Mouse (Mus musculus) inflammation-experienced regulatory T-cells, adult 6 months (primary cell): ENCODE data around the gene Ilkap. TPM values are rescaled to one million over a fixed set of nuclear protein-coding genes. Genes with fewer than 3 reads are reported as not detected.

Experiments used
- ATAC-seq: one replicate; pipeline ENCODE4 v1.8.0; 2017
- polyA plus RNA-seq, 3 experiments: library from polyadenylated mRNA; unstranded; fragments of 100-300 nt; shearing (Covaris generic); gene quantifications; one replicate each; pipeline ENCODE4 v1.2.1; 2017

Ilkap gene
- polyA plus RNA-seq, 3 experiments from 2014 or later: 30.1 to 46.9 (median 37.7) TPM

- peak; percentile 17 for ATAC-seq
These were observed 15.4 kb upstream of the Ilkap start, which contains the start of gene Hes6 for GRCm38 (mm10) chr1:91413898-91414594. Gene Hes6 (minus strand): TSS chr1:91414038.

DNA sequence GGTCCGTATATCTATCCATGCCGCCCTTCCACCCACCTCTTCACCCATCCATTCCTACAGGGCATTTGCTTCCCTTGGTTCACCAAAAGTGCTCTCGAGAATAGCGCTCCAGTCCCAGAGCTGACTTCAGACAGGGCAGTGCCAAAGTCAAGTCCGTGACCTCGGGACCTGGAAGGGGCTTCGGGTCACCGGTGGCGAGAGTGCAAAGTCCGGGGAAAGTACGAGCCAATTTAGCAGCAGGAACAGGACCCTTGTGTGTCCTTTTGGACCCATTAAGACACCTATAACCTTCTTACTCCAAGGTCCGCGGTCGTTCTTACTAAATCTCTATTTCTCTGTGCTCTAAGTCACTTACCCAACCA, 14.9 kb upstream of the Ilkap start:
- peak; percentile 29 for ATAC-seq

GRCm38 (mm10) chr1:91413030-91413506, 14.5 kb upstream of the Ilkap start:
- peak; percentile 98 for ATAC-seq

DNA sequence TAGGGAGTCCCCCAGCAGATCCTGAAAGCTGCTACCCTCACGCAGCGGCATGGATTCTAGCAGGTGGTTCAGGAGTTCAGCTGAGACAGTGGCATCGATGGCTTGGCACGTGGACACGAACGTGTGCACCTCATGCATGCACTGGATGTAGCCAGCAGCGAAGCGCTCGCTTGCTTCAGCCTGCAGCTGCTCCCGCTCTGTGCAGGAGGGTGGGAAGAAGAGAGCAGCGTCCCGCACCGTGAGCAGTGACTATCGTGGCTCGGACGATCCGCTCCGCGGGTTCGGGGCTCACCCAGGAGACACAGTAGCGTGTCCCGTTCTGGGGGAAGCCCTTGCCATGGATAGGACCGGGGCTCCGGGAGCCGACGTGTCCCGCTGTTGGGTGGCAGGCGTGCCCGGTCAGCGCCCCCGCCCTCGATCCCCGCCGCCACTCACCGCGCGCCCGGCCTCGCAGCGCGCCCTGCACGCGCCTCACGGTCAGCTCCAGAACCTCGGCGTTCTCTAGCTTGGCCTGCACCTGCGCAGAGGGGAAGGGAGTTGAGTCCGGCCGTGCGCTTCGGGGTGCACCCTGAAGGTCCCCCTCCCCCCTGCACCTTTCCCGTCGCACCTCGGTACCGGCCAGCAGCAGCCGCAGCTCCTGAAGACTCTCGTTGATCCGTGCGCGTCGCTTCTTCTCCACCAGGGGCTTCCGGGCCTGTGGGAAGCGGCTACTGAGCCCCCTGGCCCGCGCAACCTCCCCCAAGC, 13.8 kb upstream of the Ilkap start:
- ATAC-seq: peak; percentile 16

- ATAC-seq: no peak
These were observed 13.1 kb upstream of the Ilkap start for GRCm38 (mm10) chr1:91411631-91412285.

- ATAC-seq: no peak
These were observed 9.2 kb upstream of the Ilkap start for GRCm38 (mm10) chr1:91407819-91408218.

GRCm38 (mm10) chr1:91405406-91406169, 7.0 kb upstream of the Ilkap start:
- ATAC-seq: peak; percentile 66

DNA sequence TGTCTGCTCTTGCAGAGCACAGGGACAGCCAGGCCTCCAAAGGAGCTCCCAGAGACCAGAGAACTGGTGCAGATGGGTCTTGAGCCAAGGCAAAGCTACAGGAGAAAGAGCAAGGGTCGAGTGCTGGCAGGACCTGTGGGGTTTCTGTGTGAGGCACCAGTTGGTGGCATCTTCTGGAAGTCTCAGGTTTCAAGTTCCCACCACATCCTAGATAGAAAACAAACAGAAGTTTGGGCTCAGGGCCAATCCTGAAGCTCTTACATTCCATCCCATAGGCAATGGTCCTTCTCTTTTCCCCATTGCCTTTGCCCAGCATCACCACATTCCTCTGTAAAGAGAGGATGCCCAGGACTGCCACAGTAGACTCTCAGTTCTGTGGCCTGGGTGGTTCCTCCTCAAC, 6.4 kb upstream of the Ilkap start:
- ATAC-seq: no peak

DNA sequence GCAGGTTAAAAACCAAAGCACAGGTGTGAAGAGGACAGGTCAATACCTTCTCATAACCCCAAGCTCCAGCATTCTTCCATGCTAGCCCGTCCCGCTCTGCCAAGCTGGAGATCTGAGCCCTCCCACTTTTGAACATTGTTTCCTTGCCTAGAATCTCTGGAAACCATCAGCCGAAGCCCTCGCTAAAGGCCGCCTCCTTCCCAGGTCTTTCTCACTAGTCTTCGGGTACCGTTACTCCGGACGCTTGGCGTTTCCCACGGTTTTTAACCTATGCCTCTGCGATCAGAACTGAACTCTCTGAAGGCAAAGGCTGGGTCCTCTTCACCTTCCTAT, 722 bp downstream of the Ilkap start:
- no peak for ATAC-seq

DNA sequence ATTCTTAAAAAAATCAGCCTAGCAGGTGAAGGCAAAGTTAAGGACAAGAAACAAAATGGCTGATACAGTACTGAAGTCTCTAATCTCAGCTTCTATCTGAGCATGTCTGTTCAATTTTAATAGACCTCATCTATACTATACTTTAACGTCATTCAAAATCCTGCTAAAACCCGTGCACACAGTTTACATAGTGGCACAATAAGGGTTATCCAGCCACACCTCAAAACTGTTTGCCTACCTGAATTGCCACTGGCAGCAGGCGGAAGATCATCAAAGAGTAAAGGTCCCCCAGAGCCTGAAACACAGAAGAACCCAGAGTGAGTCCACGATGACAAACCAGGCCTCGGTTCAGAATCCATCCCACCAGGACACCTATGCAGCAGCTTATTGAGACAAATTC, 8.2 kb downstream of the Ilkap start:
- ATAC-seq: no peak

GRCm38 (mm10) chr1:91381091-91381471, 17.5 kb downstream of the Ilkap start:
- no peak for ATAC-seq

DNA sequence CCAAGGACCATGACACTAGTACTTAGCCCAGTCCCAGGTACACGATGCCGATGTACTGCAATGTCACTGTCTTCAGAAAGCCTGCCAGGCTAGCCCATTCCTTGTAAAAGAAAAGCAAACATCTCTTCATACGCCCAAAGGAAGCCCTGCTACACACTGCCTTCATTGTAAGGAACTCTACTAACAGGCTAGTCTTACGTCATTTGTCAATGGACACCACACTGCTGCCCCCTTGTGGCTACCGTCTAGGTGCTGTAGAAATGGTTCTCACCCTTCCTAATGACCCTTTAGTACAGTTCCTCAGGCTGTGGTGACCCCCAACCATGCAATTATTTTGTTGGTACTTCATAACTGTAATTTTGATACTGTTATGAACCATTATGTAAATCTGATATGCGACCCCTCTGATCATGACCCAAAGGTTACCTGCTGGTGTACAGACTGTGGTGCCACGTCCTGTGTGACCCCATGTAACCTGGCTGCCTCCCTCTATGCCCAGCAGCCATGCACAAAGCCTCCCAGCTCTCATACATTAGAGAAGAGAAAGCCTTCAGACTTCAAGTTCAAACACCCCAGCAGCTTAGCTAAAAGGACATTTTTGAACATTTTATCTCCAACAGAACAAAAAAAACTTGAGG, 18.0 kb downstream of the Ilkap start:
- ATAC-seq: peak; percentile 86

DNA sequence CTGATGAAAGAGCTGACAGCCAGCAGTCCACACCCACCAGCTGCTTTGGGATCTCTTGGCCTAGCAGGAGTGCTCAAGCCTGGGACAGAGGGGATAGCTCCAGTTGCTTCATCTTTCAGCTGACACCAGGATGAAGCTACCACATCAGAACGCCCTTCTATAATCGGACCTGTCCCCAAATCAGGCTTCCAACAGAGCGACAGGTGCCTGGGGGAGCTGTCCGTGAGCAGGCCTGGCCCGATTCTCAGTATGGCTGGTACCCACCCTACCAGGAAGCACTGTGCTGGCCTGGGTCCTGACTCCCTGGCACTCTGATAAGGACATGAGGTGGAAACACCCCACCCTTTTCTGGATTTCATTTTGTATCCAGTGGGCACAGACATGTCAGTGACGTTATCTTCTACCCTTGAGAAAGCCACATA, 25.2 kb downstream of the Ilkap start:
- no peak for ATAC-seq

DNA sequence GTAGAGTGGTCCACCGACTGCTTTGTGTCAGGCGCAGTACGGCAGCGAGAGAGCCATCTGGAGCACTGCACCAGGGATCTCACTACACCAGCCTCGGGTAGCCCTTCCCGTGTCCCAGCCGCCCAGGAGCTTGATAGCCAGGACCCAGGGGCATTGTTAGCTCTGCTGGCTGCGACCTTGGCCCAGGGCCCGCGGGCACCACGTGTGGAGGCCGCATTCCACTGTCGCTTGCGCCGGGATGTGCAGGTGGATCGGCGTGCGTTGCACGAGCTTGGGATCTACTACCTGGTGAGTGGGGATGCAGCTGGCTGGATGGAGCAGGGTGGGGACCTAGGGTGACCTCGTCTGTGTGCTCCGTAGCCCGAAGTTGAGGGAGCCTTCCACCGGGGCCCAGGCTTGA, 28.6 kb downstream of the Ilkap start:
- no peak for ATAC-seq

DNA sequence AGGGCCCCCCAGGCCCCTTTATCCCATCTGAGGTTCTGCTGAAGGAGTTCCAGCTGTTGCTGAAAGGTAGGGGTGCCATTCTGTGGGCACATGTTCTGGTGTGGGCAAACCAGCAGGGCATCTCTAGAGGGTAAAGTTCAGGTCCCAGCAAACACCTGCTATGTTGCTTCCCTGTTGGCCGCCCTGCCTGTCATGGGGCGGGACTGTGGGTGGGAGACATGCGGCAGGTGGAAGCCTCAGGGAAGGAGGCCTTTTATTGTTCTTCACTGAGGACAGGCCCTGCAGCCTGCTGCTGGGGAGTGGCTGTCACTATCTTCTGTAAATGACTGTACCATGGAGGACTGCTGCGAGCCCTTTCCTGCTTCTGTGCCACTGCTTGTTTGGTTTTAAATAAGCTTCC, 29.2 kb downstream of the Ilkap start:
- no peak for ATAC-seq

DNA sequence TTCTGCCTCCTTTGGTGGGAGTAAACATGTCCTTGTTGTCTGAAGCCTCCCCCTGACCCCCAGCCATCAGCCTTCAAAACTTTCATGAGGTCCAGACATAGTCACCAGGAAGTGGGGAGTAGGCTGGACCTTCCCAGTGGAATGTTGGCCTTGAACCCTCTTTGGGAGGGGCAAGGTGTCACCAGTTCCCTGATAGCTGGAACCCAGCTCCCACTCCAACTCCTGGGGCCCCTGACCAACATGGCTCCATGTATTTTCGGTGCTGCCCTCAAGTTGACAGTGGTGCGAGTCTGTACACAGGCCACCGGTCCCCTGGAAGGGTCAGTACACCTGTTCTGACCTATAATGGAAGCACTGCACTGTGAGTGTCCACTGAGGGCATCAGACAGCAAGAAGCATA, 31.3 kb downstream of the Ilkap start:
- no peak for ATAC-seq

GRCm38 (mm10) chr1:91366215-91367108, 32.2 kb downstream of the Ilkap start, which contains the start of gene Erfe:
Gene Erfe (plus strand): TSS chr1:91366430.
- ATAC-seq: peak; percentile 80

DNA sequence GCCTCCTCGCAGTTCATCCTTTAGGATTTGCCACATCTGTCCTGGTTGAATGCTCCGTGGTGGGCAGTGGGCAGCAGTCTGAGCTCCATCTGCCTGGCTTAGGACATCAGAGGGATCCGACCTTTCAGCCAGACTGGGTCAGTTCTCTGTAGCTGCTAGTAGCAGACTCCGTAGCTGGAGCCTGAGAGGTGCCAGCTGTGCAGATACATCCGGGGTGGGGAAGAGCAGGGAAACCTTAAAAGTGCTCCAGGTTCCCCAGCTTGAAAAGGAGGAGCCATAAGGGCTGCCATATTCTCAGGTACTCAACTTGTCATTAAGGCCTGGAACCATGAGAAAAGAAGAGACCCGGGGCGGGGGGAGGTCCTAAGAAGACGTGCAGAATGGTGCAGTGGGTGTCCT, 32.8 kb downstream of the Ilkap start:
- peak; percentile 7 for ATAC-seq

- no peak for ATAC-seq
These were observed 33.6 kb downstream of the Ilkap start for GRCm38 (mm10) chr1:91364822-91365644.

GRCm38 (mm10) chr1:91362113-91362512, 36.5 kb downstream of the Ilkap start:
- ATAC-seq: no peak
